Mouse (Mus musculus) ES-E14 (cell line): ENCODE results near the gene Tbc1d2b. TPM values are rescaled to one million over a fixed set of nuclear protein-coding genes. Genes with fewer than 3 reads are reported as not detected.

Experiments used
- DNase-seq: peaks from one replicate; pipeline ENCODE4 v3.0.0-alpha.2; 2013; ENCODE audit warnings: low read depth, low spot score
- H3K27ac ChIP-seq: 2 replicates; pipeline ENCODE4 v1.5.1; 2012; ENCODE audit warnings: low read depth, mild to moderate bottlenecking, low read length, moderate library complexity, mixed read lengths; ENCODE audit not compliant: poor library complexity, insufficient read depth, severe bottlenecking
- H3K36me3 ChIP-seq: 2 replicates; pipeline ENCODE4 v1.6.1; 2012; ENCODE audit warnings: mild to moderate bottlenecking, low read length, moderate library complexity, mixed read lengths; ENCODE audit not compliant: control insufficient read depth, poor library complexity, insufficient read depth, severe bottlenecking
- H3K4me1 ChIP-seq, 2 experiments: fragments of 150-350 bp in 1 of 2; sonication (generic) in 1 of 2; 2 replicates each; pipeline ENCODE4 v1.6.1; 2012; ENCODE audit warnings: low read length in 2 of 2, mild to moderate bottlenecking in 1 of 2, mixed read lengths in 1 of 2; ENCODE audit not compliant: control insufficient read depth in 2 of 2, insufficient read depth in 2 of 2, poor library complexity in 1 of 2
- H3K4me3 ChIP-seq, 2 experiments: fragments of 150-350 bp in 1 of 2; sonication (generic) in 1 of 2; 2 replicates each; pipeline ENCODE4 v1.5.1; 2012; ENCODE audit warnings: low read length in 2 of 2, low read depth in 1 of 2, mild to moderate bottlenecking in 1 of 2, mixed read lengths in 1 of 2; ENCODE audit not compliant: insufficient read depth in 1 of 2, poor library complexity in 1 of 2, severe bottlenecking in 1 of 2
- H3K9ac ChIP-seq: 2 replicates; pipeline ENCODE4 v1.6.1; 2012; ENCODE audit warnings: low read depth, mild to moderate bottlenecking, low read length, mixed read lengths; ENCODE audit not compliant: poor library complexity, insufficient read depth, severe bottlenecking
- H3K9me3 ChIP-seq: fragments of 150-350 bp; sonication (generic); 2 replicates; pipeline ENCODE4 v1.6.1; 2012; ENCODE audit warnings: low read depth, mild to moderate bottlenecking, low read length; ENCODE audit not compliant: control insufficient read depth, insufficient read depth
- CHD2 ChIP-seq: IDR thresholded peaks from 2 replicates; pipeline ENCODE4 v1.6.1; 2014; ENCODE audit warnings: mild to moderate bottlenecking, low read depth, low read length, inconsistent platforms
- HCFC1 ChIP-seq: IDR thresholded peaks from 2 replicates; pipeline ENCODE4 v1.6.1; 2012; ENCODE audit warnings: low read length, inconsistent platforms, borderline replicate concordance; ENCODE audit not compliant: insufficient read depth
- MAFK ChIP-seq: IDR thresholded peaks from 2 replicates; pipeline ENCODE4 v1.6.1; 2014; ENCODE audit warnings: mild to moderate bottlenecking, low read depth, low read length, inconsistent platforms; ENCODE audit not compliant: insufficient read depth
- ZC3H11A ChIP-seq: IDR thresholded peaks from 2 replicates; pipeline ENCODE4 v1.6.1; 2012; ENCODE audit warnings: low read depth, mild to moderate bottlenecking, inconsistent platforms, low read length, borderline replicate concordance
- ZNF384 ChIP-seq: IDR thresholded peaks from 2 replicates; pipeline ENCODE4 v1.6.1; 2012; ENCODE audit warnings: low read depth, low read length, inconsistent platforms
- in situ Hi-C, 2 experiments: fragments of 600-800 bp; cut with MboI; formaldehyde crosslinking; loops; one replicate each; pipeline ENCODE4 v1.15.1; 2025; ENCODE audit warnings: low sequenced_read_pairs in 2 of 2, inconsistent platforms in 1 of 2; ENCODE audit not compliant: unreplicated experiment in 2 of 2
- total RNA-seq: library from RNA; depleted of rRNA; stranded (reverse); fragments of 300-350 nt; gene quantifications from 2 replicates; pipeline ENCODE4 v1.2.3, GENCODE M21; 2012

Gene Tbc1d2b
- total RNA-seq, 1 experiment: 10.2 TPM

- Histone ChIP-seq H3K36me3 (peaks cover 3% of the 10 kb centered on the region; the same call in 1 of the 2 replicates), H3K4me1 (0 out of 4 replicates have a peak, but pooled peaks cover 0 to 1% of the 10 kb centered on the region in 2 experiments), H3K9ac (no peak overlapping the region), H3K9me3 (no peaks in the 10 kb centered on the region), H3K27ac (no peak overlapping the region), H3K4me3 (no peak overlapping the region)
- no peak for DNase-seq
- in situ Hi-C loops: no loop called here
- TF ChIP-seq HCFC1: no peak
- no peak for TF ChIP-seq CHD2
- no peak for TF ChIP-seq ZC3H11A
- no peak for TF ChIP-seq MAFK
- TF ChIP-seq ZNF384: no peak
Measured at GRCm38 (mm10) chr9:90263340-90263679, 7.3 kb downstream of the Tbc1d2b start.

DNA sequence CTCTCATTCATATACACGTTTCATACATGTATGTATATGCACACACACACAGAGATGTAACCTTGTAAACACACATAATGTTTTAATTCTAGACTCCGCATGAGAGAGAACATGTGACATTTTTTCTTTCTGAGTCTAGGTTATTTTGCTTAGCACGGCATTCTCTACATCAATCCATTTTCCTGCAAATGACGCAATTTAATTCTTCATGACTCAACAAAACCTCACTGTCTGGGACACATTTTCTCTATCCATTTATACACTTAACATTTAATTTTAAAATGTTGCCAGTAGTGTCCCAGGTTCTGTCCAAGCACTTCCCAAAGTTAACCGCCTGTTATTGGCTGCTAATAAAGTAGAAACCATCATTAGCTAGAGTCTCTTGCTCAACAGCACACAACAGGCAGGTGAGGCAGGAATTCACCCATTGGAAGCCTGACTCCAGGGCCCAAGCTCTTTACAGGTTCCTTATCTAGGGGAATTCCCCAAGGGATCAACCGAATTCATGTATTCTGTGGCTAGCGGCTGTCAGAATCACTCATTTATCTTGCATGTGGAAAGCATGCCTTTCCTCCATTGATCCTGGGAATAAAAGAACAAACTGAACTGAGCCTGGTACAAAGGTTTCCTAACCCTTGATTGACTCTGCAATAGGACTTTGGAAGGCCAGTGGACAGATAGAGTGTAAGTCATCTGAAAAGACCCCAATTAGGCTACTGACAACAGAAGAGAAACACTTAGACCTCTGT, 7.8 kb downstream of the Tbc1d2b start:
- H3K9me3 ChIP-seq: no peaks in the 10 kb centered on the region
- no peak overlapping the region for H3K4me3 ChIP-seq
- peaks cover 3% of the 10 kb centered on the region; the same call in 1 of the 2 replicates for H3K36me3 ChIP-seq
- 0 out of 4 replicates have a peak, but pooled peaks cover 0 to 1% of the 10 kb centered on the region in 2 experiments for H3K4me1 ChIP-seq
- TF ChIP-seq HCFC1: no peak
- no peak for TF ChIP-seq MAFK
- TF ChIP-seq ZC3H11A: no peak
- no peak for TF ChIP-seq ZNF384
- no peak for TF ChIP-seq CHD2
- no peak overlapping the region for H3K9ac ChIP-seq
- H3K27ac ChIP-seq: no peak overlapping the region
- DNase-seq: no peak
- in situ Hi-C loops: no loop called here

DNA sequence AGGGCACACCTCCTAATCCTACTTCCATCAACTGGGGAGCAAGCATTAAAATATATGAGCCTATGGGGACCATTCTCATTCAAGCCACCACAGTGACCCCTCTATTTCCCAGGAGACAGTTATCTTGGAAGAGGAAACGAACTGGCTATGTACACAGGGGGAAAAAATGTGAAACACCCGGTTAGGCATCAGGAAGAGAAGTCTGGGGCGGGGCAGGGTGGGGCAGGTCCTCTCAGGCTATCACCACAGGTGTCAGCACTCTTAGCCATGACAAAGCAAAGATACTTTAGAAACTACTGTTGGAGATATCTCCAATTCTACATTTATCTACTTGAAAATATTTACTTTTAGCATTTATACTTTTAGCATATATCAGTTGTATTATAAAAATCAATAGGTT, 8.5 kb downstream of the Tbc1d2b start:
- in situ Hi-C loops: no loop called here

DNA sequence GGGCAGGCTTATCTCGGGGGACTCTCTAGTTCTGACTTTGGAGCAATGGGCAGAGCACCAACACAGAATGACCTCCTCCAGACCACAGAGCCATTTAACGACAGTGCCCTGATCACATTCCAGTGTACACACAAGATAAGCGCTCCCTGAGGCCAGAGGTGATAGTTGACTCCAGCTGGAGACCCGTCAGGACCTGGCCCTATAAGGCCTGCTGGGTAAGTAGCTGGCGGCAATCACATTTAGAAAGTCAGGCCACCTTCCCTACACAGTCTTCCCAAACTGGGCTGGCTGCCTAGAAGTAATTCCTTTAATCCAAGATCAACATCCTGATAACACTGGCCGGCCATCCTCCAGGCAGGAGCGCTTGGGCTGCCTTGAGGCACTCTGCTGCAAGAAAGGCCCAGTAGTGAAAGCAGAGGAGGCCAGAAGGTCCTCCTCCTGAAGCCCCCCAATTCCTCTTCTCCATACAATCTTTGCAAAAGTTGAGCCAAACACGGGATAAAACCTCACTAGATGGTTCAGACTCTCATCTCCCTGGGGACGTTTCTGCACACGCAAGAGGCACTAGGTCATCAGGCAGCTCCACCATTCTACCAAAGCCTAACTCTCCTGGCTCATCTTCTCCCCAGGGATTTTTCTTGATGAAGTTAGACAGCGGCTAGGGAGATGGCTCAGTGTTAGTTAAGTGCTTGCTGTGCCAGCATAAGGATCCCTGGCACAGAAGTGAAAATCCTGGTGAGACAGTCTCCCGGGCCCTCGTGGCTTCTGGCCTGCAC, 9.8 kb downstream of the Tbc1d2b start:
- 0 out of 4 replicates have a peak, but pooled peaks cover 0 to 1% of the 10 kb centered on the region in 2 experiments for H3K4me1 ChIP-seq
- DNase-seq: no peak

More for the DNA sequence above, 8.5 kb downstream of the Tbc1d2b start:
- DNase-seq: no peak
- Histone ChIP-seq H3K36me3 (peaks cover 3% of the 10 kb centered on the region; the same call in 1 of the 2 replicates), H3K4me1 (0 out of 4 replicates have a peak, but pooled peaks cover 0 to 1% of the 10 kb centered on the region in 2 experiments), H3K27ac (no peak overlapping the region), H3K9ac (no peak overlapping the region), H3K9me3 (no peaks in the 10 kb centered on the region), H3K4me3 (no peak overlapping the region)
- TF ChIP-seq MAFK (no peak), HCFC1 (no peak), ZNF384 (no peak)

More for the DNA sequence above, 9.8 kb downstream of the Tbc1d2b start:
- TF ChIP-seq CHD2: no peak
- no peak for TF ChIP-seq ZNF384
- no peak for TF ChIP-seq MAFK
- TF ChIP-seq ZC3H11A: no peak
- no peak for TF ChIP-seq HCFC1
- in situ Hi-C loops: no loop called here
- Histone ChIP-seq H3K4me3 (no peak overlapping the region), H3K27ac (no peak overlapping the region), H3K9me3 (no peaks in the 10 kb centered on the region), H3K9ac (no peak overlapping the region), H3K36me3 (peaks cover 3% of the 10 kb centered on the region; the same call in 1 of the 2 replicates)
